Mouse (Mus musculus): ENCODE results near the gene Palm3. TPM values are rescaled to one million over a fixed set of nuclear protein-coding genes. Genes with fewer than 3 reads are reported as not detected.

Palm3 gene
- polyA plus RNA-seq, 1 experiment from 2014 or later = 5.8 TPM

- 54% methylated on average over 10 of the region's 10 CpGs for WGBS
These were observed 52.1 kb downstream of the Palm3 start for GRCm38 (mm10) chr8:84073230-84073976.

DNA sequence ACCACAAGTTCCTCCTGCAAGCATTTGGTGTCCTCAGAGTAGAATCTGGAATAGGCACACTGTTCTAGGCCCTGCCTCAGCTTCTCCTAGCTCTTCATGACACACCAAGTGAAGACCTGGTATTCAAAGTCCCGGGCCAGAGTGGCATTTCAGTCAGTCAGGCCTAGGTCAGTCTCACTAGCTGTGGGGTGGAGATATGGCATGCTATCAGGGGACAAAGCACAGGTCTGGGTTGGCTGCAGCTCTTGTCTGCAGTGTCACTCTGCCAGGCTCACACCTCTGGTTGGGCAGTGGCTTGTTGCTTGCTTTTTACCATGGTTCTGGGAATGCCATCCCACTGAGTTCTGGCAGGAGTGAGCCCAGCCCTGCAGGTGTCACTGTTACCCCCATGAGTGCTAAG lies 55.1 kb downstream of the Palm3 start:
- no peak overlapping the region for H3K27ac ChIP-seq (ENCODE audit: low read depth)
- H3K4me1 ChIP-seq (replicated peaks; ENCODE audit: control insufficient read depth, insufficient read depth, low read length) = 0 out of 2 replicates have a peak, but pooled peaks cover 5% of the 10 kb centered on the region
- no peak for DNase-seq (ENCODE audit: low spot score)
- H3K36me3 ChIP-seq (ENCODE audit: control insufficient read depth, insufficient read depth, low read length) = peaks cover 39% of the 10 kb centered on the region
- WGBS = 68% methylated on average over 1 of the region's 1 CpGs
- no peak overlapping the region for H3K9ac ChIP-seq (ENCODE audit: low read length)
- no peak overlapping the region for H3K4me2 ChIP-seq (ENCODE audit: low read length)
- no peak for ATAC-seq (replicated peaks; ENCODE audit: low FRiP score, low TSS enrichment, low read depth)
- H3K27me3 ChIP-seq (replicated peaks; ENCODE audit: control insufficient read depth, insufficient read depth, low read length) = no peaks in the 10 kb centered on the region
- no peak overlapping the region for H3K4me3 ChIP-seq (ENCODE audit: low read depth, low read length)
- H3K9me3 ChIP-seq (ENCODE audit: control insufficient read depth, low read length) = no peaks in the 10 kb centered on the region

More at GRCm38 (mm10) chr8:84073230-84073976, 52.1 kb downstream of the Palm3 start:
- H3K36me3 ChIP-seq (ENCODE audit: control insufficient read depth, insufficient read depth, low read length) = 0 out of 2 replicates have a peak, but pooled peaks cover 16% of the 10 kb centered on the region
- no peaks in the 10 kb centered on the region for H3K9me3 ChIP-seq (ENCODE audit: control insufficient read depth, low read length)
- ATAC-seq (replicated peaks; ENCODE audit: low FRiP score, low TSS enrichment, low read depth) = no peak
- no peak for DNase-seq (ENCODE audit: low spot score)
- H3K27me3 ChIP-seq (replicated peaks; ENCODE audit: control insufficient read depth, insufficient read depth, low read length) = no peaks in the 10 kb centered on the region
- no peak overlapping the region for H3K4me3 ChIP-seq (ENCODE audit: low read depth, low read length)
- H3K27ac ChIP-seq (ENCODE audit: low read depth) = peak overlapping the region; percentile 19; the same call in 1 of the 2 replicates
- H3K4me2 ChIP-seq (ENCODE audit: low read length) = no peak overlapping the region
- peak overlapping the region; percentile 7; the same call in 1 of the 2 replicates for H3K9ac ChIP-seq (ENCODE audit: low read length)
- peaks cover 17% of the 10 kb centered on the region; the same call in 1 of the 2 replicates for H3K4me1 ChIP-seq (replicated peaks; ENCODE audit: control insufficient read depth, insufficient read depth, low read length)

GRCm38 (mm10) chr8:84076849-84077248 lies 55.6 kb downstream of the Palm3 start:
- no peak overlapping the region for H3K4me2 ChIP-seq (ENCODE audit: low read length)
- no peak for ATAC-seq (replicated peaks; ENCODE audit: low FRiP score, low TSS enrichment, low read depth)
- H3K36me3 ChIP-seq (ENCODE audit: control insufficient read depth, insufficient read depth, low read length) = peaks cover 44% of the 10 kb centered on the region
- H3K4me3 ChIP-seq (ENCODE audit: low read depth, low read length) = no peak overlapping the region
- no peaks in the 10 kb centered on the region for H3K27me3 ChIP-seq (replicated peaks; ENCODE audit: control insufficient read depth, insufficient read depth, low read length)
- no peak for DNase-seq (ENCODE audit: low spot score)
- H3K9me3 ChIP-seq (ENCODE audit: control insufficient read depth, low read length) = no peaks in the 10 kb centered on the region
- 0 out of 2 replicates have a peak, but pooled peaks cover 5% of the 10 kb centered on the region for H3K4me1 ChIP-seq (replicated peaks; ENCODE audit: control insufficient read depth, insufficient read depth, low read length)
- no peak overlapping the region for H3K27ac ChIP-seq (ENCODE audit: low read depth)
- H3K9ac ChIP-seq (ENCODE audit: low read length) = no peak overlapping the region
- WGBS = 49% methylated on average over 3 of the region's 3 CpGs

- ATAC-seq (replicated peaks; ENCODE audit: low FRiP score, low TSS enrichment, low read depth) (no peak), DNase-seq (ENCODE audit: low spot score) (no peak)
- peaks cover 64% of the 10 kb centered on the region for H3K36me3 ChIP-seq (ENCODE audit: control insufficient read depth, insufficient read depth, low read length)
- H3K9ac ChIP-seq (ENCODE audit: low read length) = no peak overlapping the region
- no peaks in the 10 kb centered on the region for H3K9me3 ChIP-seq (ENCODE audit: control insufficient read depth, low read length)
- no peak overlapping the region for H3K4me2 ChIP-seq (ENCODE audit: low read length)
- no peaks in the 10 kb centered on the region for H3K4me1 ChIP-seq (replicated peaks; ENCODE audit: control insufficient read depth, insufficient read depth, low read length)
- H3K27ac ChIP-seq (ENCODE audit: low read depth) = no peak overlapping the region
- H3K4me3 ChIP-seq (ENCODE audit: low read depth, low read length) = no peak overlapping the region
- 79% methylated on average over 5 of the region's 5 CpGs for WGBS
- no peaks in the 10 kb centered on the region for H3K27me3 ChIP-seq (replicated peaks; ENCODE audit: control insufficient read depth, insufficient read depth, low read length)
These were observed 57.9 kb downstream of the Palm3 start for GRCm38 (mm10) chr8:84079206-84079605.

MicroRNAs encoded within 50 kb of the gene (microRNA counts, 519-probe panel; counts per million panel counts)
- not detected for microRNA mmu-miR-1199

Small RNA genes lying within 50 kb of the gene (microRNA-seq; reads per million reads assigned to microRNA genes)
- 2.3 reads per million, percentile 24 among the genes with 10 or more reads in this experiment for gene Mir1199
- gene Mir8111 = 2.5 reads per million, percentile 25 among the genes with 10 or more reads in this experiment

Other genes with a start within 250 kb of the Palm3 start
- 21.8 and 24.9 TPM in 2 replicates for gene Adgrl1, start 121.4 kb upstream of the Palm3 start, polyA plus RNA-seq (2014; fragmentation: Nextera tagmentation; extraction: Ambion mirVana)
- 0.23 and 0.37 TPM in 2 replicates for gene Gm10644, start 66.3 kb upstream of the Palm3 start, polyA plus RNA-seq (2014; fragmentation: Nextera tagmentation; extraction: Ambion mirVana)
- gene Asf1b, start 66.0 kb upstream of the Palm3 start, polyA plus RNA-seq (2014; fragmentation: Nextera tagmentation; extraction: Ambion mirVana) = 64.8 and 70.9 TPM in 2 replicates
- 97.9 and 105 TPM in 2 replicates for gene Prkaca, start 48.5 kb upstream of the Palm3 start, polyA plus RNA-seq (2014; fragmentation: Nextera tagmentation; extraction: Ambion mirVana)
- 15.4 and 17.6 TPM in 2 replicates for gene Samd1, start 23.8 kb upstream of the Palm3 start, polyA plus RNA-seq (2014; fragmentation: Nextera tagmentation; extraction: Ambion mirVana)
- 0.39 and 0.66 TPM in 2 replicates for gene 1700067K01Rik, start 20.0 kb upstream of the Palm3 start, polyA plus RNA-seq (2014; fragmentation: Nextera tagmentation; extraction: Ambion mirVana)
- gene 2210011C24Rik, start 9.3 kb upstream of the Palm3 start, polyA plus RNA-seq (2014; fragmentation: Nextera tagmentation; extraction: Ambion mirVana) = 1.3 and 1.6 TPM in 2 replicates
- 0.69 and 1.2 TPM in 2 replicates for gene Il27ra, start 21.1 kb downstream of the Palm3 start, polyA plus RNA-seq (2014; fragmentation: Nextera tagmentation; extraction: Ambion mirVana)
- 0.40 and 0.41 TPM in 2 replicates for gene Rln3, start 23.5 kb downstream of the Palm3 start, polyA plus RNA-seq (2014; fragmentation: Nextera tagmentation; extraction: Ambion mirVana)
- 1.5 and 1.9 TPM in 2 replicates for gene Gm10643, start 43.7 kb downstream of the Palm3 start, polyA plus RNA-seq (2014; fragmentation: Nextera tagmentation; extraction: Ambion mirVana)
- 11.1 and 11.6 TPM in 2 replicates for gene Rfx1, start 45.4 kb downstream of the Palm3 start, polyA plus RNA-seq (2014; fragmentation: Nextera tagmentation; extraction: Ambion mirVana)
- 10.8 and 11.7 TPM in 2 replicates for gene Dcaf15, start 83.3 kb downstream of the Palm3 start, polyA plus RNA-seq (2014; fragmentation: Nextera tagmentation; extraction: Ambion mirVana)
- 0.46 and 0.49 TPM in 2 replicates for gene Podnl1, start 104.5 kb downstream of the Palm3 start, polyA plus RNA-seq (2014; fragmentation: Nextera tagmentation; extraction: Ambion mirVana)
- 17.4 and 19.5 TPM in 2 replicates for gene Cc2d1a, start 126.5 kb downstream of the Palm3 start, polyA plus RNA-seq (2014; fragmentation: Nextera tagmentation; extraction: Ambion mirVana)
- gene 4930432K21Rik, start 126.6 kb downstream of the Palm3 start, polyA plus RNA-seq (2014; fragmentation: Nextera tagmentation; extraction: Ambion mirVana) = 0.48 and 0.92 TPM in 2 replicates
- gene Nanos3, start 163.7 kb downstream of the Palm3 start, polyA plus RNA-seq (2014; fragmentation: Nextera tagmentation; extraction: Ambion mirVana) = 4.1 and 4.4 TPM in 2 replicates
- 10.9 and 11.5 TPM in 2 replicates for gene Zswim4, start 215.6 kb downstream of the Palm3 start, polyA plus RNA-seq (2014; fragmentation: Nextera tagmentation; extraction: Ambion mirVana)
- gene D8Ertd738e, start 228.2 kb downstream of the Palm3 start, polyA plus RNA-seq (2014; fragmentation: Nextera tagmentation; extraction: Ambion mirVana) = 377 and 380 TPM in 2 replicates
- gene Mri1, start 235.9 kb downstream of the Palm3 start, polyA plus RNA-seq (2014; fragmentation: Nextera tagmentation; extraction: Ambion mirVana) = 79.7 and 90.6 TPM in 2 replicates
- 20.6 and 22.5 TPM in 2 replicates for gene Ccdc130, start 248.9 kb downstream of the Palm3 start, polyA plus RNA-seq (2014; fragmentation: Nextera tagmentation; extraction: Ambion mirVana)

Measured in intestine, embryonic 14.5 days (tissue).